Mouse (Mus musculus) megakaryocyte progenitor cell, adult 5-6 weeks (primary cell): ENCODE results near the gene Trp53bp1. TPM values are rescaled to one million over a fixed set of nuclear protein-coding genes. Genes with fewer than 3 reads are reported as not detected.

ENCODE experiments used
- ATAC-seq: replicated peaks from 2 replicates; pipeline ENCODE4 v1.8.0; 2016; ENCODE audit warnings: mild to moderate bottlenecking, moderate TSS enrichment, inconsistent platforms; ENCODE audit not compliant: poor library complexity
- total RNA-seq, 2 experiments: library from RNA; stranded (forward) in 1 of 2; stranded (reverse) in 1 of 2; fragments of 157-497, 149-512 nt in 1 of 2; fragments of 200-1000 nt in 1 of 2; gene quantifications; 2 replicates each; pipeline versions ENCODE4 v1.2.3 to v1.2.4; 2015 to 2017

The Trp53bp1 gene
- total RNA-seq, 2 experiments from 2014 or later: 21.5 to 35.9 TPM

DNA sequence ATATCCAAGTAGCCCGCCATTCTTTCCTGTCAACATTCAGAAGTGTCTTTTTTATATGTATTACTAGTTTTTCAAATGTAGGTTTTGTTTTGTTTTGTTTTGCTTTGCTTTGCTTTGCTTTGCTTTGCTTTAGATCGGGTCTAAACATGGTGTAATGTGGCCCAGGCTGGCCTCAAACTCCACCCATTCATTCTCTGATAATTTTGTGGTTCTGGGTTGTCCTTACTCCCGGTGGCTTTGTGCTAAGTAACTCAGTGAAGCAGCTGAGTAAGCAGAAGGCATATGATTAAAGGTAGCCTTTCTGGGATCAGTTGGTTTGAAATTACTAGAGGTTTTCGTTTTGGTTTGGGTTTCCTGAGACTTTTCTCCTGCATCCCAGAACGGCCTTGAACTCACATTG, 121.5 kb downstream of the Trp53bp1 start:
- 0 out of 2 replicates have a peak, but pooled peaks have one; percentile 54 for ATAC-seq

Other genes starting within 250 kb of the Trp53bp1 start
- 1.7 and 2.4 TPM in 2 replicates for gene Epb42, start 234.3 kb downstream of the Trp53bp1 start, total RNA-seq (2015)
- 1.4 and 4.2 TPM in 2 replicates for gene Epb42, start 234.3 kb downstream of the Trp53bp1 start, total RNA-seq (2017)
- gene Tgm5, start 185.6 kb downstream of the Trp53bp1 start, total RNA-seq (2015): not detected in 2 replicates
- not detected in 2 replicates for gene Tgm5, start 185.6 kb downstream of the Trp53bp1 start, total RNA-seq (2017)
- gene Tgm7, start 161.6 kb downstream of the Trp53bp1 start, total RNA-seq (2015): not detected in 2 replicates
- not detected in 2 replicates for gene Tgm7, start 161.6 kb downstream of the Trp53bp1 start, total RNA-seq (2017)
- 12.2 and 12.4 TPM in 2 replicates for gene Adal, start 131.0 kb downstream of the Trp53bp1 start, total RNA-seq (2015)
- gene Adal, start 131.0 kb downstream of the Trp53bp1 start, total RNA-seq (2017): 10.6 and 15.4 TPM in 2 replicates
- 11.7 and 12.8 TPM in 2 replicates for gene Lcmt2, start 130.8 kb downstream of the Trp53bp1 start, total RNA-seq (2015)
- gene Lcmt2, start 130.8 kb downstream of the Trp53bp1 start, total RNA-seq (2017): 8.4 and 9.7 TPM in 2 replicates
- 36.4 and 38.9 TPM in 2 replicates for gene Tubgcp4, start 100.8 kb downstream of the Trp53bp1 start, total RNA-seq (2015)
- 28.8 and 39.3 TPM in 2 replicates for gene Tubgcp4, start 100.8 kb downstream of the Trp53bp1 start, total RNA-seq (2017)
- 18.8 and 21.2 TPM in 2 replicates for gene Zscan29, start 100.3 kb downstream of the Trp53bp1 start, total RNA-seq (2015)
- gene Zscan29, start 100.3 kb downstream of the Trp53bp1 start, total RNA-seq (2017): 18.7 and 25.4 TPM in 2 replicates
- 0.10 TPM in 1 of 2 replicates, not detected in the other for gene Map1a, start 18.2 kb upstream of the Trp53bp1 start, total RNA-seq (2015)
- gene Map1a, start 18.2 kb upstream of the Trp53bp1 start, total RNA-seq (2017): not detected in 2 replicates
- gene Ppip5k1, start 84.0 kb upstream of the Trp53bp1 start, total RNA-seq (2015): 4.5 and 4.6 TPM in 2 replicates
- 8.3 and 11.3 TPM in 2 replicates for gene Ppip5k1, start 84.0 kb upstream of the Trp53bp1 start, total RNA-seq (2017)
- gene Ckmt1, start 86.3 kb upstream of the Trp53bp1 start, total RNA-seq (2015): not detected in 2 replicates
- gene Ckmt1, start 86.3 kb upstream of the Trp53bp1 start, total RNA-seq (2017): not detected in 2 replicates
- not detected in 2 replicates for gene Strc, start 115.8 kb upstream of the Trp53bp1 start, total RNA-seq (2015)
- gene Strc, start 115.8 kb upstream of the Trp53bp1 start, total RNA-seq (2017): not detected in 2 replicates
- gene Pdia3, start 142.4 kb upstream of the Trp53bp1 start, total RNA-seq (2015): 499 and 555 TPM in 2 replicates
- gene Pdia3, start 142.4 kb upstream of the Trp53bp1 start, total RNA-seq (2017): 404 and 432 TPM in 2 replicates
- gene Catsper2, start 142.4 kb upstream of the Trp53bp1 start, total RNA-seq (2015): 1.2 and 2.1 TPM in 2 replicates
- gene Catsper2, start 142.4 kb upstream of the Trp53bp1 start, total RNA-seq (2017): 0.62 and 1.8 TPM in 2 replicates
- gene Ell3, start 172.9 kb upstream of the Trp53bp1 start, total RNA-seq (2015): 0.39 and 0.42 TPM in 2 replicates
- gene Ell3, start 172.9 kb upstream of the Trp53bp1 start, total RNA-seq (2017): not detected in 2 replicates
- 273 and 317 TPM in 2 replicates for gene Serf2, start 177.8 kb upstream of the Trp53bp1 start, total RNA-seq (2015)
- 230 and 255 TPM in 2 replicates for gene Serf2, start 177.8 kb upstream of the Trp53bp1 start, total RNA-seq (2017)
- 102 and 117 TPM in 2 replicates for gene Hypk, start 181.9 kb upstream of the Trp53bp1 start, total RNA-seq (2015)
- gene Hypk, start 181.9 kb upstream of the Trp53bp1 start, total RNA-seq (2017): 106 and 130 TPM in 2 replicates
- gene Serinc4, start 185.4 kb upstream of the Trp53bp1 start, total RNA-seq (2015): not detected in 2 replicates
- gene Serinc4, start 185.4 kb upstream of the Trp53bp1 start, total RNA-seq (2017): 0.74 and 1.5 TPM in 2 replicates
- 34.8 and 37.2 TPM in 2 replicates for gene Mfap1b, start 202.7 kb upstream of the Trp53bp1 start, total RNA-seq (2015)
- 39.6 and 51.1 TPM in 2 replicates for gene Mfap1b, start 202.7 kb upstream of the Trp53bp1 start, total RNA-seq (2017)
- gene Mfap1a, start 235.3 kb upstream of the Trp53bp1 start, total RNA-seq (2015): 20.5 and 25.2 TPM in 2 replicates
- 33.5 and 39.0 TPM in 2 replicates for gene Mfap1a, start 235.3 kb upstream of the Trp53bp1 start, total RNA-seq (2017)
- 38.0 and 40.1 TPM in 2 replicates for gene Wdr76, start 235.3 kb upstream of the Trp53bp1 start, total RNA-seq (2015)
- gene Wdr76, start 235.3 kb upstream of the Trp53bp1 start, total RNA-seq (2017): 38.9 and 39.1 TPM in 2 replicates